In genomic region chr2:153584396-153584795, GRCm38 (mm10) we compare ENCODE assay signal across 18 mouse cellular contexts. TPM values are rescaled to one million over a fixed set of nuclear protein-coding genes. Genes with fewer than 3 reads are reported as not detected.
DNase-seq lines count a peak whose midpoint lies in the region; ATAC-seq and TF ChIP-seq lines count a peak whose summit lies in the region.
"Had no signal": no experiment of that assay in that cellular context is flagged by ENCODE, and none has a peak within 500 bp of the region (broad histone marks: within the 10 kb centered on the region; RNA-seq: fewer than 3 reads in every experiment).

No protein-coding gene starts in this region.

- no peaks in the 10 kb centered on the region for H3K9me3 ChIP-seq in heart, embryonic 10.5 days
- H3K9me3 ChIP-seq in heart, embryonic 11.5 days (replicated peaks; ENCODE audit: control insufficient read depth, low read length): no peaks in the 10 kb centered on the region
- no peaks in the 10 kb centered on the region for H3K9me3 ChIP-seq in liver, embryonic 11.5 days (ENCODE audit: control insufficient read depth, low read length)
- no peaks in the 10 kb centered on the region for H3K9me3 ChIP-seq in intestine, postnatal 0 days (ENCODE audit: control insufficient read depth)
- H3K9me3 ChIP-seq: embryonic facial prominence, embryonic 15.5 days; hindbrain, embryonic 15.5 days; limb, embryonic 15.5 days; neural tube, embryonic 13.5 days had no signal

- no peak for TF ChIP-seq CTCF in intestine, postnatal 0 days (IDR thresholded peaks at IDR 0.05; ENCODE audit: low read depth)

- H3K27ac ChIP-seq in heart, embryonic 10.5 days: peak overlapping the region; percentile 70; the same call in 1 of the 2 replicates
- no peak overlapping the region for H3K27ac ChIP-seq in heart, embryonic 11.5 days (ENCODE audit: low read depth, low read length)
- H3K27ac ChIP-seq in liver, embryonic 11.5 days (ENCODE audit: low read depth, low read length): peak overlapping the region; percentile 90
- H3K27ac ChIP-seq in intestine, postnatal 0 days (ENCODE audit: low read depth, low read length): no peak overlapping the region
- H3K27ac ChIP-seq: embryonic facial prominence, embryonic 15.5 days; hindbrain, embryonic 15.5 days; layer of hippocampus, adult 2 months; limb, embryonic 15.5 days; neural tube, embryonic 13.5 days had no signal

- no peak overlapping the region for H3K4me3 ChIP-seq in heart, embryonic 10.5 days
- H3K4me3 ChIP-seq in heart, embryonic 11.5 days (ENCODE audit: low read depth, low read length): no peak overlapping the region
- H3K4me3 ChIP-seq in liver, embryonic 11.5 days (ENCODE audit: low read depth, low read length): no peak overlapping the region
- no peak overlapping the region for H3K4me3 ChIP-seq in intestine, postnatal 0 days (ENCODE audit: low read depth, low read length)
- H3K4me3 ChIP-seq: embryonic facial prominence, embryonic 15.5 days; hindbrain, embryonic 15.5 days; layer of hippocampus, adult 2 months; limb, embryonic 15.5 days; neural tube, embryonic 13.5 days had no signal

- no peaks in the 10 kb centered on the region for H3K27me3 ChIP-seq in heart, embryonic 10.5 days (ENCODE audit: insufficient read depth, poor library complexity, severe bottlenecking)
- no peaks in the 10 kb centered on the region for H3K27me3 ChIP-seq in heart, embryonic 11.5 days (ENCODE audit: control insufficient read depth, insufficient read depth, low read length)
- no peaks in the 10 kb centered on the region for H3K27me3 ChIP-seq in liver, embryonic 11.5 days (replicated peaks; ENCODE audit: control insufficient read depth, insufficient read depth, low read length)
- no peaks in the 10 kb centered on the region for H3K27me3 ChIP-seq in intestine, postnatal 0 days (replicated peaks; ENCODE audit: control insufficient read depth, insufficient read depth, low read length)
- H3K27me3 ChIP-seq: embryonic facial prominence, embryonic 15.5 days; hindbrain, embryonic 15.5 days; neural tube, embryonic 13.5 days had no signal

- H3K36me3 ChIP-seq in heart, embryonic 10.5 days: no peaks in the 10 kb centered on the region
- H3K36me3 ChIP-seq in heart, embryonic 11.5 days (ENCODE audit: control insufficient read depth, insufficient read depth, low read length): no peaks in the 10 kb centered on the region
- no peaks in the 10 kb centered on the region for H3K36me3 ChIP-seq in liver, embryonic 11.5 days (ENCODE audit: control insufficient read depth, insufficient read depth, low read length)
- no peaks in the 10 kb centered on the region for H3K36me3 ChIP-seq in intestine, postnatal 0 days (ENCODE audit: control insufficient read depth, insufficient read depth)
- H3K36me3 ChIP-seq: embryonic facial prominence, embryonic 15.5 days; hindbrain, embryonic 15.5 days; limb, embryonic 15.5 days; neural tube, embryonic 13.5 days had no signal

- no peak overlapping the region for H3K4me2 ChIP-seq in heart, embryonic 11.5 days
- no peak overlapping the region for H3K4me2 ChIP-seq in liver, embryonic 11.5 days
- no peak overlapping the region for H3K4me2 ChIP-seq in intestine, postnatal 0 days (replicated peaks; ENCODE audit: low read depth)
- H3K4me2 ChIP-seq: embryonic facial prominence, embryonic 15.5 days; hindbrain, embryonic 15.5 days; limb, embryonic 15.5 days; neural tube, embryonic 13.5 days had no signal

- 75% methylated on average over 4 of the region's 4 CpGs for WGBS in heart, embryonic 10.5 days
- 77% methylated on average over 4 of the region's 4 CpGs for WGBS in heart, embryonic 11.5 days (ENCODE audit: insufficient replicate concordance)
- 72% methylated on average over 4 of the region's 4 CpGs for WGBS in liver, embryonic 11.5 days
- WGBS in intestine, postnatal 0 days: 77% methylated on average over 4 of the region's 4 CpGs

- H3K4me1 ChIP-seq in heart, embryonic 10.5 days: peaks cover 42% of the 10 kb centered on the region
- H3K4me1 ChIP-seq in heart, embryonic 11.5 days (ENCODE audit: control insufficient read depth, insufficient read depth, low read length): peaks cover 15% of the 10 kb centered on the region
- peaks cover 44% of the 10 kb centered on the region for H3K4me1 ChIP-seq in liver, embryonic 11.5 days (replicated peaks; ENCODE audit: control insufficient read depth, insufficient read depth, low read length)
- peaks cover 10% of the 10 kb centered on the region for H3K4me1 ChIP-seq in intestine, postnatal 0 days (replicated peaks; ENCODE audit: control insufficient read depth, insufficient read depth, low read length)

- DNase-seq in heart, embryonic 10.5 days (ENCODE audit: low spot score): no peak
- DNase-seq in thymus, postnatal 0 days (ENCODE audit: low spot score): peak; percentile 7
- no peak for DNase-seq in thymus, postnatal 10 days (ENCODE audit: low spot score in 2 of 2)
- no peak for DNase-seq in liver, embryonic 11.5 days (ENCODE audit: low spot score)
- no peak for DNase-seq in spleen, postnatal 14 days (ENCODE audit: low spot score in 2 of 2)
- DNase-seq: cerebellum, postnatal 36 days; heart, adult 11 months; lung, postnatal 4 days; thymus, postnatal 36 days had no signal

- ATAC-seq in heart, embryonic 11.5 days (replicated peaks; ENCODE audit: insufficient number of reproducible peaks, low FRiP score, low TSS enrichment): no peak
- no peak for ATAC-seq in liver, embryonic 11.5 days (replicated peaks; ENCODE audit: low FRiP score)
- no peak for ATAC-seq in intestine, postnatal 0 days
- ATAC-seq: forebrain, embryonic 14.5 days; midbrain, embryonic 16.5 days had no signal

- H3K9ac ChIP-seq in heart, embryonic 11.5 days (ENCODE audit: low read depth, low read length): no peak overlapping the region
- H3K9ac ChIP-seq in liver, embryonic 11.5 days (ENCODE audit: low read depth, low read length): peak overlapping the region; percentile 34; the same call in 1 of the 2 replicates
- H3K9ac ChIP-seq in intestine, postnatal 0 days (ENCODE audit: low read depth, low read length): no peak overlapping the region
- H3K9ac ChIP-seq: embryonic facial prominence, embryonic 15.5 days; hindbrain, embryonic 15.5 days; limb, embryonic 15.5 days; neural tube, embryonic 13.5 days had no signal

RNA-seq across cellular contexts. Expression of gene Commd7, which starts 48.2 kb away (rescaled TPM):
- 64.8 and 68.6 TPM in 2 replicates for polyA plus RNA-seq in heart, embryonic 10.5 days (2016; fragmentation: Nextera tagmentation; extraction: Ambion mirVana)
- 53.6 and 61.3 TPM in 2 replicates for polyA plus RNA-seq in heart, embryonic 11.5 days (2014; fragmentation: Nextera tagmentation; extraction: Ambion mirVana)
- 88.5 and 89.0 TPM in 2 replicates for polyA plus RNA-seq in thymus, postnatal 0 days (2015; fragmentation: Nextera tagmentation; extraction: Ambion mirVana)
- 65.1 and 66.8 TPM in 2 replicates for polyA plus RNA-seq in liver, embryonic 11.5 days (2014; fragmentation: Nextera tagmentation; extraction: Ambion mirVana)
- polyA plus RNA-seq in intestine, postnatal 0 days (2015; fragmentation: Nextera tagmentation; extraction: Ambion mirVana): 74.8 and 84.7 TPM in 2 replicates

RNA-seq across cellular contexts. Expression of gene Nol4l, which starts 54.6 kb away (rescaled TPM):
- polyA plus RNA-seq in heart, embryonic 10.5 days (2016; fragmentation: Nextera tagmentation; extraction: Ambion mirVana): 20.8 and 21.4 TPM in 2 replicates
- polyA plus RNA-seq in heart, embryonic 11.5 days (2014; fragmentation: Nextera tagmentation; extraction: Ambion mirVana): 16.0 and 16.7 TPM in 2 replicates
- polyA plus RNA-seq in thymus, postnatal 0 days (2015; fragmentation: Nextera tagmentation; extraction: Ambion mirVana): 1.9 and 2.0 TPM in 2 replicates
- polyA plus RNA-seq in liver, embryonic 11.5 days (2014; fragmentation: Nextera tagmentation; extraction: Ambion mirVana): 14.1 and 15.8 TPM in 2 replicates
- polyA plus RNA-seq in intestine, postnatal 0 days (2015; fragmentation: Nextera tagmentation; extraction: Ambion mirVana): 21.9 and 25.2 TPM in 2 replicates

Comparison
In these comparisons a context has a peak if more than half of its experiments do, and no peak if none do; other contexts are left out.
1. H3K27ac ChIP-seq: peak in heart, embryonic 10.5 days (single experiment) and liver, embryonic 11.5 days (single experiment); none in heart, embryonic 11.5 days (single experiment) and intestine, postnatal 0 days (single experiment).